Mouse (Mus musculus): ENCODE data around the gene Gm17190. TPM values are rescaled to one million over a fixed set of nuclear protein-coding genes. Genes with fewer than 3 reads are reported as not detected.
"Not testable (repeated sequence)": the region's sequence is repeated elsewhere in the genome, so short reads cannot be mapped to it uniquely, and the experiment has no call there.

Gm17190 gene
- total RNA-seq (2015; ENCODE audit: low replicate concordance) (not detected in 2 replicates), total RNA-seq (2017; ENCODE audit: low replicate concordance) (not detected in 2 replicates)

- not testable (repeated sequence) for ATAC-seq (replicated peaks; ENCODE audit: low FRiP score, poor library complexity, severe bottlenecking)
These were observed at the start of gene Gm17190 for GRCm38 (mm10) chr13:96081754-96082153. Gene Gm17190, plus strand, starts transcription at chr13:96082054.

GRCm38 (mm10) chr13:96039536-96039935, 42.3 kb upstream of the Gm17190 start:
- ATAC-seq (replicated peaks; ENCODE audit: low FRiP score, poor library complexity, severe bottlenecking), result no peak

- ATAC-seq (replicated peaks; ENCODE audit: low FRiP score, poor library complexity, severe bottlenecking), result no peak
These were observed 41.4 kb upstream of the Gm17190 start for GRCm38 (mm10) chr13:96040275-96041042.

- no peak for ATAC-seq (replicated peaks; ENCODE audit: low FRiP score, poor library complexity, severe bottlenecking)
These were observed 36.5 kb upstream of the Gm17190 start for GRCm38 (mm10) chr13:96045396-96045795.

- no peak for ATAC-seq (replicated peaks; ENCODE audit: low FRiP score, poor library complexity, severe bottlenecking)
These were observed 29.1 kb upstream of the Gm17190 start for GRCm38 (mm10) chr13:96052755-96053154.

- no peak for ATAC-seq (replicated peaks; ENCODE audit: low FRiP score, poor library complexity, severe bottlenecking)
These were observed 8.3 kb upstream of the Gm17190 start for GRCm38 (mm10) chr13:96073555-96073954.

- ATAC-seq (replicated peaks; ENCODE audit: low FRiP score, poor library complexity, severe bottlenecking), result not testable (repeated sequence)
These were observed 578 bp upstream of the Gm17190 start, which contains the start of gene Gm20075 for GRCm38 (mm10) chr13:96081276-96081675. Gene Gm20075, minus strand, starts transcription at chr13:96081376.

GRCm38 (mm10) chr13:96085581-96086302, 3.9 kb downstream of the Gm17190 start:
- ATAC-seq (replicated peaks; ENCODE audit: low FRiP score, poor library complexity, severe bottlenecking), result no peak

- ATAC-seq (replicated peaks; ENCODE audit: low FRiP score, poor library complexity, severe bottlenecking), result no peak
These were observed 9.1 kb downstream of the Gm17190 start for GRCm38 (mm10) chr13:96090929-96091328.

GRCm38 (mm10) chr13:96106367-96106766, 24.5 kb downstream of the Gm17190 start:
- no peak for ATAC-seq (replicated peaks; ENCODE audit: low FRiP score, poor library complexity, severe bottlenecking)

- ATAC-seq (replicated peaks; ENCODE audit: low FRiP score, poor library complexity, severe bottlenecking), result no peak
These were observed 28.9 kb downstream of the Gm17190 start for GRCm38 (mm10) chr13:96110767-96111166.

GRCm38 (mm10) chr13:96112711-96113110, 30.9 kb downstream of the Gm17190 start:
- ATAC-seq (replicated peaks; ENCODE audit: low FRiP score, poor library complexity, severe bottlenecking), result no peak

GRCm38 (mm10) chr13:96125011-96125410, 43.2 kb downstream of the Gm17190 start:
- no peak for ATAC-seq (replicated peaks; ENCODE audit: low FRiP score, poor library complexity, severe bottlenecking)

- ATAC-seq (replicated peaks; ENCODE audit: low FRiP score, poor library complexity, severe bottlenecking), result no peak
These were observed 44.8 kb downstream of the Gm17190 start for GRCm38 (mm10) chr13:96126669-96127068.

GRCm38 (mm10) chr13:96129081-96129480, 47.2 kb downstream of the Gm17190 start:
- ATAC-seq (replicated peaks; ENCODE audit: low FRiP score, poor library complexity, severe bottlenecking), result no peak

- ATAC-seq (replicated peaks; ENCODE audit: low FRiP score, poor library complexity, severe bottlenecking), result no peak
These were observed 49.2 kb downstream of the Gm17190 start for GRCm38 (mm10) chr13:96131050-96131449.

- no peak for ATAC-seq (replicated peaks; ENCODE audit: low FRiP score, poor library complexity, severe bottlenecking)
These were observed 50.1 kb downstream of the Gm17190 start for GRCm38 (mm10) chr13:96131911-96132310.

- no peak for ATAC-seq (replicated peaks; ENCODE audit: low FRiP score, poor library complexity, severe bottlenecking)
These were observed 50.6 kb downstream of the Gm17190 start, which contains the start of gene Sv2c for GRCm38 (mm10) chr13:96132401-96132816. Gene Sv2c, minus strand, starts transcription at chr13:96132577.
